Mouse (Mus musculus) midbrain, embryonic 15.5 days (tissue): ENCODE measurements at regions not wholly inside any gene's neighbourhood (a gene's known extent, or its start where the extent isn't known, plus 50 kb on each side); places are given as distances from the start of the nearest gene placed in this dataset.
A peak's percentile ranks its signal among the peaks of the same experiment; 100 is the strongest.

ENCODE experiments used
- ATAC-seq: fragments of 200-750 bp; cut with Nextera tagmentation; replicated peaks from 2 replicates; pipeline ENCODE4 v1.8.0; 2017; ENCODE audit warnings: moderate TSS enrichment
- H3K27ac ChIP-seq: fragments of 300-500 bp; sonication (generic); 2 replicates; pipeline ENCODE4 v1.5.1; 2015; ENCODE audit warnings: mild to moderate bottlenecking, inconsistent platforms
- H3K27me3 ChIP-seq: fragments of 300-500 bp; sonication (generic); replicated peaks from 2 replicates; pipeline ENCODE4 v1.6.1; 2015; ENCODE audit warnings: inconsistent platforms
- H3K36me3 ChIP-seq: fragments of 300-500 bp; sonication (generic); replicated peaks from 2 replicates; pipeline ENCODE4 v1.6.1; 2015; ENCODE audit warnings: inconsistent platforms
- H3K4me1 ChIP-seq: fragments of 300-500 bp; sonication (generic); 2 replicates; pipeline ENCODE4 v1.6.1; 2015; ENCODE audit warnings: inconsistent platforms
- H3K4me2 ChIP-seq: fragments of 300-500 bp; sonication (generic); 2 replicates; pipeline ENCODE4 v1.6.1; 2015; ENCODE audit warnings: inconsistent platforms, mild to moderate bottlenecking, moderate library complexity
- H3K4me3 ChIP-seq: fragments of 300-500 bp; sonication (generic); 2 replicates; pipeline ENCODE4 v1.5.1; 2015; ENCODE audit warnings: mild to moderate bottlenecking, inconsistent platforms
- H3K9ac ChIP-seq: fragments of 300-500 bp; sonication (generic); 2 replicates; pipeline ENCODE4 v1.6.1; 2015; ENCODE audit warnings: mild to moderate bottlenecking, inconsistent platforms
- H3K9me3 ChIP-seq: fragments of 300-500 bp; sonication (generic); 2 replicates; pipeline ENCODE4 v1.6.1; 2016; ENCODE audit warnings: inconsistent platforms
- WGBS: fragments of 180-500 bp; shearing (Covaris S2); methylation state at CpG from one replicate; pipeline ENCODE4 v1.1.7; 2015; ENCODE audit warnings: mixed read lengths; 5-methylcytosine and 5-hydroxymethylcytosine counted together

- Histone ChIP-seq H3K4me1 (peaks cover 18% of the 10 kb centered on the region), H3K4me2 (no peak overlapping the region), H3K4me3 (no peak overlapping the region), H3K9ac (no peak overlapping the region), H3K36me3 (no peaks in the 10 kb centered on the region), H3K27me3 (no peaks in the 10 kb centered on the region), H3K27ac (no peak overlapping the region), H3K9me3 (no peaks in the 10 kb centered on the region)
- ATAC-seq: no peak
- 35% methylated on average over 5 of the region's 5 CpGs for WGBS
These were observed 235.7 kb upstream of the Sulf2 start for GRCm38 (mm10) chr2:166391176-166391575.

GRCm38 (mm10) chr2:166388050-166388449 lies 232.6 kb upstream of the Sulf2 start:
- no peak; the same call in 1 of the 2 replicates for ATAC-seq
- peaks cover 30% of the 10 kb centered on the region for H3K4me1 ChIP-seq

GRCm38 (mm10) chr2:166386817-166387216 lies 231.4 kb upstream of the Sulf2 start:
- Histone ChIP-seq H3K4me3 (no peak overlapping the region), H3K27me3 (no peaks in the 10 kb centered on the region), H3K4me1 (peaks cover 30% of the 10 kb centered on the region), H3K9me3 (no peaks in the 10 kb centered on the region), H3K27ac (no peak overlapping the region), H3K9ac (no peak overlapping the region), H3K4me2 (no peak overlapping the region), H3K36me3 (no peaks in the 10 kb centered on the region)
- WGBS: 68% methylated on average over 5 of the region's 5 CpGs
- ATAC-seq: no peak

More at GRCm38 (mm10) chr2:166388050-166388449, 232.6 kb upstream of the Sulf2 start:
- peak overlapping the region; percentile 22; the same call in 1 of the 2 replicates for H3K27ac ChIP-seq
- H3K4me3 ChIP-seq: no peak overlapping the region
- H3K4me2 ChIP-seq: no peak overlapping the region
- no peak overlapping the region for H3K9ac ChIP-seq
- 19% methylated on average over 6 of the region's 6 CpGs for WGBS
- no peaks in the 10 kb centered on the region for H3K36me3 ChIP-seq
- no peaks in the 10 kb centered on the region for H3K27me3 ChIP-seq
- no peaks in the 10 kb centered on the region for H3K9me3 ChIP-seq

GRCm38 (mm10) chr2:166384583-166384982 lies 229.1 kb upstream of the Sulf2 start:
- Histone ChIP-seq H3K27me3 (no peaks in the 10 kb centered on the region), H3K9ac (no peak overlapping the region), H3K4me3 (no peak overlapping the region), H3K4me2 (no peak overlapping the region), H3K4me1 (peaks cover 30% of the 10 kb centered on the region), H3K9me3 (no peaks in the 10 kb centered on the region), H3K27ac (peak overlapping the region; percentile 75), H3K36me3 (no peaks in the 10 kb centered on the region)
- ATAC-seq: peak; percentile 76
- WGBS: 10% methylated on average over 6 of the region's 6 CpGs

- Histone ChIP-seq H3K4me2 (no peak overlapping the region), H3K27ac (peak overlapping the region; percentile 75), H3K36me3 (no peaks in the 10 kb centered on the region), H3K9ac (no peak overlapping the region), H3K9me3 (no peaks in the 10 kb centered on the region), H3K27me3 (no peaks in the 10 kb centered on the region), H3K4me3 (no peak overlapping the region), H3K4me1 (peaks cover 27% of the 10 kb centered on the region)
- WGBS: 84% methylated on average over 5 of the region's 5 CpGs
- no peak for ATAC-seq
These were observed 227.9 kb upstream of the Sulf2 start for GRCm38 (mm10) chr2:166383356-166383755.

- Histone ChIP-seq H3K36me3 (no peaks in the 10 kb centered on the region), H3K9ac (no peak overlapping the region), H3K27me3 (no peaks in the 10 kb centered on the region), H3K4me2 (no peak overlapping the region), H3K4me1 (peaks cover 30% of the 10 kb centered on the region), H3K27ac (no peak overlapping the region), H3K9me3 (no peaks in the 10 kb centered on the region), H3K4me3 (no peak overlapping the region)
- ATAC-seq: no peak
- 91% methylated on average over 7 of the region's 7 CpGs for WGBS
These were observed 226.7 kb upstream of the Sulf2 start for GRCm38 (mm10) chr2:166382180-166382579.

- Histone ChIP-seq H3K27me3 (no peaks in the 10 kb centered on the region; the same call in 1 of the 2 replicates), H3K4me2 (no peak overlapping the region), H3K4me3 (no peak overlapping the region), H3K9me3 (no peaks in the 10 kb centered on the region), H3K9ac (no peak overlapping the region), H3K27ac (no peak overlapping the region), H3K36me3 (no peaks in the 10 kb centered on the region), H3K4me1 (peaks cover 29% of the 10 kb centered on the region)
- ATAC-seq: no peak
- 84% methylated on average over 9 of the region's 9 CpGs for WGBS
These were observed 225.4 kb upstream of the Sulf2 start for GRCm38 (mm10) chr2:166380854-166381253.

GRCm38 (mm10) chr2:166378325-166378724 lies 222.9 kb upstream of the Sulf2 start:
- no peak overlapping the region for H3K27ac ChIP-seq
- peaks cover 10% of the 10 kb centered on the region for H3K4me1 ChIP-seq
- ATAC-seq: no peak
- no peaks in the 10 kb centered on the region for H3K36me3 ChIP-seq
- H3K9me3 ChIP-seq: no peaks in the 10 kb centered on the region
- H3K4me3 ChIP-seq: no peak overlapping the region
- no peak overlapping the region for H3K4me2 ChIP-seq
- no peaks in the 10 kb centered on the region; the same call in 1 of the 2 replicates for H3K27me3 ChIP-seq
- WGBS: 28% methylated on average over 3 of the region's 3 CpGs
- H3K9ac ChIP-seq: no peak overlapping the region

- H3K9ac ChIP-seq: no peak overlapping the region
- H3K27me3 ChIP-seq: no peaks in the 10 kb centered on the region; the same call in 1 of the 2 replicates
- peak; percentile 69 for ATAC-seq
- no peaks in the 10 kb centered on the region for H3K9me3 ChIP-seq
- no peak overlapping the region for H3K4me3 ChIP-seq
- no peak overlapping the region for H3K27ac ChIP-seq
- no peak overlapping the region for H3K4me2 ChIP-seq
- H3K4me1 ChIP-seq: peaks cover 10% of the 10 kb centered on the region
- no peaks in the 10 kb centered on the region for H3K36me3 ChIP-seq
- 15% methylated on average over 3 of the region's 3 CpGs for WGBS
These were observed 221.9 kb upstream of the Sulf2 start for GRCm38 (mm10) chr2:166377329-166377728.

- Histone ChIP-seq H3K27me3 (no peaks in the 10 kb centered on the region; the same call in 1 of the 2 replicates), H3K4me2 (no peak overlapping the region), H3K27ac (no peak overlapping the region), H3K9me3 (no peaks in the 10 kb centered on the region), H3K4me3 (no peak overlapping the region), H3K36me3 (no peaks in the 10 kb centered on the region), H3K4me1 (peaks cover 10% of the 10 kb centered on the region), H3K9ac (no peak overlapping the region)
- no peak for ATAC-seq
- WGBS: 83% methylated on average over 12 of the region's 12 CpGs
These were observed 220.2 kb upstream of the Sulf2 start for GRCm38 (mm10) chr2:166375639-166376038.

- no peak for ATAC-seq
- Histone ChIP-seq H3K4me3 (no peak overlapping the region), H3K4me2 (no peak overlapping the region), H3K4me1 (no peaks in the 10 kb centered on the region), H3K9me3 (no peaks in the 10 kb centered on the region), H3K27me3 (no peaks in the 10 kb centered on the region), H3K9ac (no peak overlapping the region), H3K36me3 (no peaks in the 10 kb centered on the region), H3K27ac (no peak overlapping the region)
- WGBS: 93% methylated on average over 6 of the region's 6 CpGs
These were observed 215.3 kb upstream of the Sulf2 start for GRCm38 (mm10) chr2:166370776-166371175.

- Histone ChIP-seq H3K9ac (no peak overlapping the region), H3K4me2 (no peak overlapping the region), H3K9me3 (no peaks in the 10 kb centered on the region), H3K27me3 (no peaks in the 10 kb centered on the region; the same call in 1 of the 2 replicates), H3K27ac (no peak overlapping the region), H3K4me3 (no peak overlapping the region), H3K4me1 (peaks cover 14% of the 10 kb centered on the region), H3K36me3 (no peaks in the 10 kb centered on the region)
- WGBS: 89% methylated on average over 6 of the region's 6 CpGs
- no peak for ATAC-seq
These were observed 206.2 kb upstream of the Sulf2 start for GRCm38 (mm10) chr2:166361645-166362044.

- Histone ChIP-seq H3K9ac (no peak overlapping the region), H3K27ac (no peak overlapping the region), H3K36me3 (no peaks in the 10 kb centered on the region), H3K4me3 (no peak overlapping the region), H3K4me1 (peaks cover 19% of the 10 kb centered on the region), H3K9me3 (no peaks in the 10 kb centered on the region), H3K27me3 (no peaks in the 10 kb centered on the region; the same call in 1 of the 2 replicates), H3K4me2 (no peak overlapping the region)
- no peak for ATAC-seq
- 50% methylated on average over 3 of the region's 3 CpGs for WGBS
These were observed 205.3 kb upstream of the Sulf2 start for GRCm38 (mm10) chr2:166360786-166361185.
